Mouse (Mus musculus) ES-CJ7 (cell line): ENCODE data around the gene Tmem74b.

Source experiments
- DNase-seq: peaks from one replicate; pipeline ENCODE4 v3.0.0; 2011; ENCODE audit warnings: low read depth, low spot score

Gene Tmem74b

GRCm38 (mm10) chr2:151701231-151702145, at the start of gene Tmem74b:
TSS of gene Tmem74b (plus strand) at chr2:151702008.
- DNase-seq, result peak; percentile 52

- DNase-seq, result no peak
Measured at GRCm38 (mm10) chr2:151652053-151652452, 49.8 kb upstream of the Tmem74b start.

GRCm38 (mm10) chr2:151668433-151668832, 33.4 kb upstream of the Tmem74b start, which contains the start of gene Rad21l:
TSS of gene Rad21l (minus strand) at chr2:151668533.
- DNase-seq, result no peak

GRCm38 (mm10) chr2:151670026-151670967, 31.5 kb upstream of the Tmem74b start:
- DNase-seq, result peak; percentile 48

- no peak for DNase-seq
Measured at GRCm38 (mm10) chr2:151670968-151671329, 30.9 kb upstream of the Tmem74b start.

GRCm38 (mm10) chr2:151676234-151676633, 25.6 kb upstream of the Tmem74b start:
- DNase-seq, result no peak

GRCm38 (mm10) chr2:151682357-151682756, 19.5 kb upstream of the Tmem74b start:
- peak; percentile 17 for DNase-seq

GRCm38 (mm10) chr2:151682976-151683375, 18.8 kb upstream of the Tmem74b start:
- no peak for DNase-seq

GRCm38 (mm10) chr2:151702146-151702850, 490 bp downstream of the Tmem74b start:
- peak; percentile 20 for DNase-seq

GRCm38 (mm10) chr2:151702851-151703190, 1.0 kb downstream of the Tmem74b start:
- peak; percentile 18 for DNase-seq

GRCm38 (mm10) chr2:151712647-151713046, 10.8 kb downstream of the Tmem74b start:
- DNase-seq, result peak; percentile 49

GRCm38 (mm10) chr2:151715526-151715925, 13.7 kb downstream of the Tmem74b start:
- DNase-seq, result no peak

- DNase-seq, result no peak
Measured at GRCm38 (mm10) chr2:151716318-151717055, 14.7 kb downstream of the Tmem74b start.

GRCm38 (mm10) chr2:151724094-151724493, 22.3 kb downstream of the Tmem74b start:
- no peak for DNase-seq

GRCm38 (mm10) chr2:151733151-151733865, 31.5 kb downstream of the Tmem74b start:
- no peak for DNase-seq

- DNase-seq, result no peak
Measured at GRCm38 (mm10) chr2:151735422-151735821, 33.6 kb downstream of the Tmem74b start.

- no peak for DNase-seq
Measured at GRCm38 (mm10) chr2:151738460-151738859, 36.7 kb downstream of the Tmem74b start.

GRCm38 (mm10) chr2:151739081-151739480, 37.3 kb downstream of the Tmem74b start:
- no peak for DNase-seq

- DNase-seq, result no peak
Measured at GRCm38 (mm10) chr2:151739505-151739904, 37.7 kb downstream of the Tmem74b start.
